Mouse (Mus musculus): ENCODE data around the gene Gxylt1. TPM values are rescaled to one million over a fixed set of nuclear protein-coding genes. Genes with fewer than 3 reads are reported as not detected.

The Gxylt1 gene
- polyA plus RNA-seq, 1 experiment from 2014 or later: 13.3 TPM

DNA sequence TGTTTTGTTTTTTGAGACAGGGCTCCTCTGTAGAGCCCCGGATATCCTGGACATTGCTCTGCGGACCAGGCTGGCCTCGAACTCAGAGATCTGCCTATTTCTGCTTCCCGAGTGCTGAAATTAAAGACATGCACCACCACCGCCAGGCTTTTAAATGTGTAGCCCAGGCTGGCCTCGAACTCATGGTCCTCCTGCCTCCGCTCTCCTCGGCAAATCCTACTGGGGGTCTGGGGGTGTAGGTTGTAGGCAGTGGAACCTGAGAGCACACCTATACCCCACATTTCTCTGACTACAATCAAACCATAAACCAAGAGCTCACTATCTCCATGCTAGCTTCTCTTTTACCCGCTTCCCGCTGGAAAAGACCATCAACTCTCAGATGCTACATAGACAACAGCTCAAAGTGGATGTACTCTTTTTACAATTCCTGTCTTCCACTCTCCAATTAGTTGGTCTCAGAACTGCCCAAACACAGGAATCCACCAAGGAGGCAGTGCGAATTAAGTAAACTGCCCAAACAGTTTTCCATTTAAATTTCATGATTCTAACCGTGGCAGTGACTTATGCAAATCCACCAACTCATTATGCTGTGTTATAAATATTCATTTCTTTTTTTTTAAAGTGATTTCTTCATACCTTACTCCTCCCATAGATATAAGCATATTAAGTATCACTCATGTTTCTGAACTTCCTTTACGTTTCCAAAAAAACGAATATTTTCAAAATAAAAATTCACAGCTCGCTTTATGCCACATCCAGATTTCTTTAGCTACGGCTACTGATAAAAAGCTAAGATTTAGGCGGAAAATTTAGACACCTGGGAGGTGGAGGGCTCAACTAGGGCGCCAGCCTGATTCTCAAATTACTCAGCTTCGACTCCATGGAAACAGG, 946 bp downstream of the Gxylt1 start:
- ATAC-seq (ENCODE audit: low FRiP score, low read depth): no peak
- Histone ChIP-seq H3K9ac (peak overlapping the region; percentile 88), H3K4me1 (peaks cover 19% of the 10 kb centered on the region), H3K9me3 (no peaks in the 10 kb centered on the region), H3K36me3 (0 out of 2 replicates have a peak, but pooled peaks cover under 1% of the 10 kb centered on the region), H3K27me3 (replicated peaks) (no peaks in the 10 kb centered on the region), H3K4me2 (replicated peaks) (peak overlapping the region; percentile 94), H3K4me3 (peak overlapping the region; percentile 77), H3K27ac (no peak overlapping the region)
- WGBS: 43% methylated on average over 19 of the region's 19 CpGs

DNA sequence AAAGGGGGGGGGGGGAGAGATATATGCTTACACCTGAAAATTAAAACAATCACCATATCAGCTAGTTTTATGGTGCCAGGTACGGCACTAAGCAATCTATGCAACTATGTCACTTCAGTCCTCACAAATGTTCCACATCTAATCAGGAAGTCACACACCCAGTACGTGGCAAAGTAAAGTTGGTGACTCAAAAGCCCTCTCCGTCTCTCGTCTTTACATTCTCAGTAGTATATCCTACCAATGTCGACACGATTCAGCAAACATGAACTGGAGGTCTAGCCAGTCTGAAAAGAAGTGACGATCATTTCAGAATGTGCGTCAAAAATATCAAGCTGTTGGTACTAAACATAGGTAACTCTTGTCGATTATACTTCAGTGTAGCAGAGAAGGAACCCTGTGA, 2.0 kb downstream of the Gxylt1 start:
- H3K4me2 ChIP-seq (replicated peaks): peak overlapping the region; percentile 94; the same call in 1 of the 2 replicates
- ATAC-seq (ENCODE audit: low FRiP score, low read depth): no peak
- no peak overlapping the region for H3K9ac ChIP-seq

DNA sequence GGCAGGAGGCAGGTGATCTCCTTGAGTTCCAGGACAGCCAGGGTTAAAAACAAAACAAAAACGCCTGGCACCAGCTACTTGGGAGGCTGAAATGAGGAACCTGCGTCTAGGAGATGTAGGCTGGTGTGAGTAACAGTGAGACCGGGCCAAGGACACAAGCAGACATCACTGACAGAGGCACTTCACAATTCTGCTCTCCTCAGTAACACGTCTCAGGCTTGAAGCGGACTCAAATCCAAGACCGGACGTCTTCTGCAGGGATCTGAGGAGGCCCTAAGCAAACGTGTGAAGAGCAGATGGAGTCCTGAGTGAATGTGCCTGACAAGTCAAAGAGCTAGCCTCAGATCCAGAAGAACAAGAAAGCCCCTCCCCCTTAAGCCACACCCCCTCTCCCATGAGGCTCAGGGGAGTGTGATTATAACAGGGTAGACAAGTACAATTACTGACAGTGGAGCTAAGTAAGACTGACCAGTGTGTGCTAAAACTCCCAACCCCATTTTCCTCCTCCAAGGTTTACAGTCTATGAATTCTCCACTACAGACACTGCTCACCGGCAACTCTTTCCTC, 4.6 kb downstream of the Gxylt1 start:
- no peak overlapping the region for H3K27ac ChIP-seq
- WGBS: 85% methylated on average over 9 of the region's 9 CpGs
- no peak overlapping the region for H3K9ac ChIP-seq
- no peak overlapping the region for H3K4me3 ChIP-seq
- no peaks in the 10 kb centered on the region for H3K9me3 ChIP-seq
- no peaks in the 10 kb centered on the region for H3K27me3 ChIP-seq (replicated peaks)
- H3K36me3 ChIP-seq: no peaks in the 10 kb centered on the region
- peaks cover 11% of the 10 kb centered on the region for H3K4me1 ChIP-seq
- H3K4me2 ChIP-seq (replicated peaks): no peak overlapping the region
- no peak for ATAC-seq (ENCODE audit: low FRiP score, low read depth)

More for the DNA sequence above, 2.0 kb downstream of the Gxylt1 start:
- Histone ChIP-seq H3K9me3 (no peaks in the 10 kb centered on the region), H3K4me3 (no peak overlapping the region), H3K27me3 (replicated peaks) (no peaks in the 10 kb centered on the region), H3K4me1 (peaks cover 19% of the 10 kb centered on the region), H3K36me3 (no peaks in the 10 kb centered on the region), H3K27ac (no peak overlapping the region)
- 88% methylated on average over 9 of the region's 9 CpGs for WGBS

DNA sequence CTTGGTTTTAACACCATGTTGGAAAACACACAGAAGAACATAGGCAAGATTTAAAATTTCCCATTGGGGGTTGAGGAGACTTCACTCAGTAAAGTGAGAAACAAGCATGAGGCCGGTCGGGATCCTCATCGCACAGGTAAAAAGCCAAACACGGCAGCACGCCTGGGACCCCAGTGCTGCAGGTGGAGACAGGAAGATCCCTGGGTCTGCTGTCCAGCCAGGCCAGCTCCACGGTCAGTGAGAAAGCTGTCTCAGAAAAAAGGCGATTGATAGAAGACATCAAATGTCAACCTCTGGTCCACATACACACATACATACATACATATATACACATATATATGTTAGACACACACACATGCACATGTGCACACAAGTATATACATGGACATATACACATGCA, 5.4 kb downstream of the Gxylt1 start:
- H3K9ac ChIP-seq: no peak overlapping the region
- no peak overlapping the region for H3K4me2 ChIP-seq (replicated peaks)
- peaks cover 11% of the 10 kb centered on the region for H3K4me1 ChIP-seq
- no peak overlapping the region for H3K27ac ChIP-seq
- ATAC-seq (ENCODE audit: low FRiP score, low read depth): no peak
- 95% methylated on average over 7 of the region's 7 CpGs for WGBS
- no peak overlapping the region for H3K4me3 ChIP-seq
- H3K27me3 ChIP-seq (replicated peaks): no peaks in the 10 kb centered on the region
- H3K9me3 ChIP-seq: no peaks in the 10 kb centered on the region
- H3K36me3 ChIP-seq: no peaks in the 10 kb centered on the region

DNA sequence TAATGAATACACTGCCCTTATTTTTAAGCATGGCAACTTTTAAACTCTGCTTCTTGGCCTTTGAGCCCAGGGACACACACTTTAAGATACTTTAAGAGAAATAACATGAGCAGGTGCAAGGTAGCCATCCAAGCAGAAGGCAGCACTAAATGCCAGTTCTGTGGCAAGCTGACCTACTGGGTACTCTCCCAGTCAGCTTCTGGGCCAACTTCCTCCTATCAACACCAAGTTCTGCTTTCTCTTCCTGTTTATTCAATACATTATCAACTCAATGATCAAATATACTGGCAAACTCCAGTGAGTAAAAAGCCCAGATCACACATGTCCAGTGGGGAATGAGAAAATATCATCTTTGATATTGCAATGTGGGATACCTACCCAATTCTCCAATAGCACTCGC, 7.0 kb downstream of the Gxylt1 start:
- H3K9ac ChIP-seq: no peak overlapping the region
- 96% methylated on average over 1 of the region's 1 CpGs for WGBS
- no peak overlapping the region for H3K27ac ChIP-seq
- no peak overlapping the region for H3K4me3 ChIP-seq
- no peaks in the 10 kb centered on the region for H3K27me3 ChIP-seq (replicated peaks)
- no peak overlapping the region for H3K4me2 ChIP-seq (replicated peaks)
- no peaks in the 10 kb centered on the region for H3K9me3 ChIP-seq
- H3K4me1 ChIP-seq: peaks cover under 1% of the 10 kb centered on the region; the same call in 1 of the 2 replicates
- H3K36me3 ChIP-seq: no peaks in the 10 kb centered on the region
- no peak for ATAC-seq (ENCODE audit: low FRiP score, low read depth)

DNA sequence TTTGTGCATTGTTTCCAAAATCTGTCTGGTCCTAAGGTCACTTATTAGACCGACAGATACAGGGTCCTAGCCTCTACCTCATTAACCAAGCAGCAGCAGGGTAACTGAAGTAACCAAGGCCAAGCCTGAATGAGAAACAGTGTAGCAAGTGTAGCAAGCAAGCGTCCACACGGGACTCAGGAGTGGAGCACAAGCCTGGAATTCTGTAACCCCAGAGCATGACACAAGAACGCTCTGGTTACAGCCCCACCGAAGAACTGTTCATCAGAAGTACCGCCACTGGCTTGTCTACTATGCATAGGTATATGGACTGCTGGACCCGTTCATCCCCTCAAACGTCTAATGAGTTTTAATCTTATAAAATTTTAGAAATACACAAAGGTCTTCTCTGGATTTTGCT, 7.5 kb downstream of the Gxylt1 start:
- Histone ChIP-seq H3K9me3 (no peaks in the 10 kb centered on the region), H3K4me2 (replicated peaks) (no peak overlapping the region), H3K36me3 (no peaks in the 10 kb centered on the region), H3K27ac (no peak overlapping the region), H3K27me3 (replicated peaks) (no peaks in the 10 kb centered on the region), H3K9ac (no peak overlapping the region), H3K4me3 (no peak overlapping the region), H3K4me1 (no peaks in the 10 kb centered on the region; the same call in 1 of the 2 replicates)
- no peak for ATAC-seq (ENCODE audit: low FRiP score, low read depth)
- WGBS: 89% methylated on average over 8 of the region's 8 CpGs

DNA sequence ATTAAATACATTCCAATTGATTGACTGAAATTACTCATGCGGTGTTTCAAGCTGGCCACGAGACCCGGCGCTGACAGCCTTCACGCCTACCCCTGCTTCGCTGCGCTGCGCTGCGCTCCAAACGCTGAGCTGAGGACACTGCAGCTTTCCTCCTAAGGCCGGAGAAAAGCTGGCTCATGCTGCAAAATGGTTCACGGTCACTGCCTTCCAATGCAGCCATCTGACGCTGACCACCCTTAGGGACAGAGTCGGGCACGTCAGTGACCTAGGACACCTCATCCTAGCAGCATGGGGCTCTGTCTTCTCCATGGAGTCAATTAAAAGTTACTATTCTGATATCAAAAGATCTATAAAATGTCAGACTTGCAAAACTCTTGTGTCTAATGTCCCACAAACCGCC, 8.6 kb downstream of the Gxylt1 start:
- WGBS: 75% methylated on average over 16 of the region's 16 CpGs
- ATAC-seq (ENCODE audit: low FRiP score, low read depth): no peak
- Histone ChIP-seq H3K9me3 (no peaks in the 10 kb centered on the region), H3K9ac (no peak overlapping the region), H3K36me3 (no peaks in the 10 kb centered on the region), H3K4me2 (replicated peaks) (no peak overlapping the region), H3K27me3 (replicated peaks) (no peaks in the 10 kb centered on the region), H3K4me3 (no peak overlapping the region), H3K4me1 (no peaks in the 10 kb centered on the region), H3K27ac (no peak overlapping the region)

DNA sequence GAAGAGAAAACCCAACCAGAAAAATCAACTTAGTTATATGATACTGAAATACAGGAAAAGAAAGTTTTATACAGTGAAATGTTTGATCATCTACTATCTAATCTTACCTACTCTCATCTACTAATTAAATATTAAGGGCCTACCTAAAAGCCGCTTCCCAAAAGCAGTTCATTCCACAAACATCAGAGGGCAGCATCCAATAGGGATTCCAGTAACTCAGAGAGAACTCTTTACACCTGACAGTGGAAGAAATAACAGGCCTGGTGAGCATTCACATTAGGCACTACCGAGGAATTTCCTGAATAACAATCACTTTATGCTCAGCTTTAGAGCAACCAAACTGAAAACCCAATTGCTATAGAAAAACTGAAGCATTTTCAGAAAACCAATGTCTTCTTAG, 9.3 kb downstream of the Gxylt1 start:
- no peaks in the 10 kb centered on the region for H3K27me3 ChIP-seq (replicated peaks)
- no peaks in the 10 kb centered on the region for H3K9me3 ChIP-seq
- no peak overlapping the region for H3K9ac ChIP-seq
- no peak overlapping the region for H3K4me2 ChIP-seq (replicated peaks)
- H3K27ac ChIP-seq: no peak overlapping the region
- 63% methylated on average over 2 of the region's 2 CpGs for WGBS
- H3K36me3 ChIP-seq: no peaks in the 10 kb centered on the region
- ATAC-seq (ENCODE audit: low FRiP score, low read depth): no peak
- no peak overlapping the region for H3K4me3 ChIP-seq
- H3K4me1 ChIP-seq: no peaks in the 10 kb centered on the region

DNA sequence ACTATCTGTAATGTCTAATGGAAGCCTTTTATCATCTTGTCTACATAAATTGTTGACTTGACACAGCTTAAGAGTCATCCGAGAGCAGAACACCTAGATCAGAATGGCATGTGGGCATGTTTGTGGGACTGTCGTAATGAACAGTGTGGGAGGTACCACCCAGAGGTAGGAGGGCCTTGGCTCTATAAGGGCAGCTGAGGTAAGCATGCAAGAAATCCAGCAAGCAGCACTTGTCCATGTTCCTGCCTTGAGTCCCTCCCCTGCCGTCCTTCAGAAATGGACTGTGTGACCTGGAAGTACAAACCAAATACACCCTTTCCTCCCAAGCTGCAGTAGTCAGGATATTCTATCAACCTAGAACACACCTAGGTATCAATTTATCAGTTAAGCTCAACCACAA, 9.7 kb downstream of the Gxylt1 start:
- H3K27me3 ChIP-seq (replicated peaks): no peaks in the 10 kb centered on the region
- WGBS: 85% methylated on average over 3 of the region's 3 CpGs

DNA sequence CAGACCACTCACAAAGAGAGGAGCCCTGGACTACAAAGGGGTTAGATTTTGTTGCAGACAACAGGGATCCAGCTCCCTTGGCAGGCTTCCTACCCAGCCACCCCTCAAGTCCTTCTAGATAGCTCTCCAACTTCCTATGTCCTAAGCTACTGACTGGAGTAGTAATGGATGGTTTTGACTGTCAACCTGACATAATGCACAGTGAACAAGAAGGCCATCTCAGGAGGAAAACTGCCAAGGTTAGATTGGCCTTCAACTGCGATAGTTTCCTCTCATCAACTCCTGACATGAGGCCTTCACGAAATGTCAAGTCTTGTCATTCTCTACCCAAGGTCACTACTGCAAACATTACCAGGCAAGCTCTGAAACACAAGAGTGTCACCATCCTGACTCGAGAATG, 10.8 kb downstream of the Gxylt1 start:
- no peak for ATAC-seq (ENCODE audit: low FRiP score, low read depth)
- Histone ChIP-seq H3K9ac (no peak overlapping the region), H3K4me2 (replicated peaks) (no peak overlapping the region), H3K4me3 (no peak overlapping the region), H3K27ac (no peak overlapping the region), H3K9me3 (no peaks in the 10 kb centered on the region), H3K4me1 (no peaks in the 10 kb centered on the region), H3K27me3 (replicated peaks) (no peaks in the 10 kb centered on the region), H3K36me3 (no peaks in the 10 kb centered on the region)
- 94% methylated on average over 3 of the region's 3 CpGs for WGBS

More for the DNA sequence above, 9.7 kb downstream of the Gxylt1 start:
- ATAC-seq (ENCODE audit: low FRiP score, low read depth): no peak
- no peaks in the 10 kb centered on the region for H3K36me3 ChIP-seq
- no peak overlapping the region for H3K4me2 ChIP-seq (replicated peaks)
- no peak overlapping the region for H3K9ac ChIP-seq
- H3K9me3 ChIP-seq: no peaks in the 10 kb centered on the region
- no peaks in the 10 kb centered on the region for H3K4me1 ChIP-seq
- no peak overlapping the region for H3K4me3 ChIP-seq
- H3K27ac ChIP-seq: no peak overlapping the region

DNA sequence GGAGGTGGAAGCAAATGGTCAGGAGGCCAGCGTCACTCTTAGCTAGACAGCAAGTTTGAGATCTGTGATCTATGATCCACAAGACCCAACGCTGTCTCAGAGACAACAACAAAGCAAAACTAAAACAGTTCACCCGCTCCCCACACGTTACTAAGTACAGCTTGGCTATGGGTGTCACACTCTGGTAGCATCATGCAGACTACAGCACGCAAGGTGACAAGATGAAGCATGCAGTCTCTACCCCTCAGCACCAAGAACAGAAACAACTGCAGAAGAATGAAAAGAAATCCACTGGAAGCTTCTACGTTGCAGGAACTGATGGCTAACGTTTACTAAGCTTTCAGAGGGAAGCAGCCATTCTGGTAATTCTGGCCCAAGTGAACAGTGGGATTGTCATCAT, 11.4 kb downstream of the Gxylt1 start:
- Histone ChIP-seq H3K9ac (no peak overlapping the region), H3K27ac (no peak overlapping the region), H3K4me1 (no peaks in the 10 kb centered on the region), H3K4me3 (no peak overlapping the region), H3K9me3 (no peaks in the 10 kb centered on the region), H3K36me3 (peaks cover 2% of the 10 kb centered on the region; the same call in 1 of the 2 replicates), H3K4me2 (replicated peaks) (no peak overlapping the region), H3K27me3 (replicated peaks) (no peaks in the 10 kb centered on the region)
- 89% methylated on average over 7 of the region's 7 CpGs for WGBS
- no peak for ATAC-seq (ENCODE audit: low FRiP score, low read depth)

DNA sequence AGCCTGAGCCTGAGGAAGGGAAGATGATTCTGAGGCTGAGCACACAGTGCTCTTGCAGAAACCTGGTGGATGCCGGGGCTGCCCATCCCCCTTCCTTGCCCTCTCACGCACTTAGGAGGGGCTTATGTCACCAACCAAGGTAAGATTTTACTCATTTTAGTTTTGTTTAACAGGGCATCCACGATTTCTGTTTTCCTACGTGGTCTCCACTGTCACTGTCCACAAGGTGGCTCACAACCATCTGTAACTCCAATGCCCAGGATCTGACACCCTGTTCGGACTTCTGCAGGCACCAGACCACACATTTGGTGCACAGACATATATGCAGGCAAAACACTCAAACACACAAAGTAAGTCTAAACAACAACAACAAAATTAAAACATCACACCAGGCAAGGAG, 12.2 kb downstream of the Gxylt1 start:
- no peak for ATAC-seq (ENCODE audit: low FRiP score, low read depth)
- Histone ChIP-seq H3K27me3 (replicated peaks) (no peaks in the 10 kb centered on the region), H3K27ac (no peak overlapping the region), H3K4me3 (no peak overlapping the region), H3K9me3 (no peaks in the 10 kb centered on the region), H3K9ac (no peak overlapping the region), H3K4me2 (replicated peaks) (no peak overlapping the region), H3K4me1 (no peaks in the 10 kb centered on the region), H3K36me3 (peaks cover 9% of the 10 kb centered on the region)
- 79% methylated on average over 5 of the region's 5 CpGs for WGBS
